Mouse (Mus musculus) thymus, adult 2 months (tissue): ENCODE data around the gene Slc23a2.

Experiments used
- CTCF ChIP-seq: fragments of 200-500 bp; IDR thresholded peaks from 2 replicates; pipeline ENCODE4 v1.5.1; 2012; ENCODE audit warnings: mild to moderate bottlenecking, control low read depth, low read length, moderate library complexity, borderline replicate concordance; ENCODE audit not compliant: control insufficient read depth, poor library complexity, insufficient read depth; ENCODE audit errors: extremely low read depth
- POLR2A ChIP-seq: fragments of 200-500 bp; IDR thresholded peaks from 2 replicates; pipeline ENCODE4 v1.6.1; 2012; ENCODE audit warnings: mild to moderate bottlenecking, low read length, control low read depth, moderate library complexity; ENCODE audit not compliant: control insufficient read depth, poor library complexity, insufficient read depth; ENCODE audit errors: extremely low read depth

GRCm38 (mm10) chr2:132096582-132096981 is 48.3 kb downstream of the Slc23a2 start:
- TF ChIP-seq CTCF (no peak), POLR2A (no peak)
